Mouse (Mus musculus) cerebellum, adult (tissue): ENCODE data around the gene Prkab1.

ENCODE experiments used
- ATAC-seq: cut with Nextera tagmentation; 2 replicates; pipeline ENCODE4 v1.9.2; 2017; ENCODE audit warnings: mild to moderate bottlenecking, moderate library complexity, mixed read lengths; ENCODE audit not compliant: insufficient number of reproducible peaks, low FRiP score, low TSS enrichment

Gene Prkab1

GRCm38 (mm10) chr5:116024327-116024739, at the start of gene Prkab1:
Gene Prkab1 (minus strand): TSS chr5:116024508.
- peak; percentile 98 for ATAC-seq

- ATAC-seq = no peak
Observed at GRCm38 (mm10) chr5:116069618-116070017, 45.3 kb upstream of the Prkab1 start.

GRCm38 (mm10) chr5:116052826-116053225, 28.5 kb upstream of the Prkab1 start:
- ATAC-seq = no peak

- no peak for ATAC-seq
Observed at GRCm38 (mm10) chr5:116052171-116052570, 27.9 kb upstream of the Prkab1 start.

- ATAC-seq = no peak
Observed at GRCm38 (mm10) chr5:116049821-116050220, 25.5 kb upstream of the Prkab1 start.

- ATAC-seq = no peak
Observed at GRCm38 (mm10) chr5:116048321-116048720, 24.0 kb upstream of the Prkab1 start.

- no peak for ATAC-seq
Observed at GRCm38 (mm10) chr5:116046246-116046645, 21.9 kb upstream of the Prkab1 start.

- no peak for ATAC-seq
Observed at GRCm38 (mm10) chr5:116045581-116045980, 21.3 kb upstream of the Prkab1 start.

GRCm38 (mm10) chr5:116042241-116042640, 17.9 kb upstream of the Prkab1 start:
- ATAC-seq = no peak

GRCm38 (mm10) chr5:116039706-116040105, 15.4 kb upstream of the Prkab1 start:
- no peak for ATAC-seq

GRCm38 (mm10) chr5:116037731-116038130, 13.4 kb upstream of the Prkab1 start:
- no peak for ATAC-seq

- ATAC-seq = no peak
Observed at GRCm38 (mm10) chr5:116036465-116036864, 12.2 kb upstream of the Prkab1 start.

- no peak for ATAC-seq
Observed at GRCm38 (mm10) chr5:116031190-116031577, 6.9 kb upstream of the Prkab1 start.

- no peak for ATAC-seq
Observed at GRCm38 (mm10) chr5:116030566-116031189, 6.4 kb upstream of the Prkab1 start.

- ATAC-seq = no peak
Observed at GRCm38 (mm10) chr5:116029071-116029470, 4.8 kb upstream of the Prkab1 start.

- ATAC-seq = no peak
Observed at GRCm38 (mm10) chr5:116026561-116026960, 2.3 kb upstream of the Prkab1 start.

GRCm38 (mm10) chr5:116026107-116026506, 1.8 kb upstream of the Prkab1 start:
- ATAC-seq = no peak

GRCm38 (mm10) chr5:116023821-116024284, 455 bp downstream of the Prkab1 start:
- ATAC-seq = no peak

GRCm38 (mm10) chr5:116023251-116023661, 1.1 kb downstream of the Prkab1 start:
- no peak for ATAC-seq

- ATAC-seq = no peak
Observed at GRCm38 (mm10) chr5:116022658-116023200, 1.6 kb downstream of the Prkab1 start.

- no peak for ATAC-seq
Observed at GRCm38 (mm10) chr5:116022131-116022530, 2.2 kb downstream of the Prkab1 start.

GRCm38 (mm10) chr5:116021552-116021951, 2.8 kb downstream of the Prkab1 start:
- no peak for ATAC-seq
